Mouse (Mus musculus) heart, postnatal 4 days (tissue): ENCODE data around the gene Kcnj1. TPM values are rescaled to one million over a fixed set of nuclear protein-coding genes. Genes with fewer than 3 reads are reported as not detected.

ENCODE experiments used
- DNase-seq: peaks from one replicate; pipeline ENCODE4 v3.0.0; 2021
- total RNA-seq, 2 experiments: library from RNA; stranded (reverse); gene quantifications; 2 replicates each; pipeline ENCODE4 v1.2.3; 2021

The Kcnj1 gene
- total RNA-seq, 2 experiments from 2014 or later: not detected

DNA sequence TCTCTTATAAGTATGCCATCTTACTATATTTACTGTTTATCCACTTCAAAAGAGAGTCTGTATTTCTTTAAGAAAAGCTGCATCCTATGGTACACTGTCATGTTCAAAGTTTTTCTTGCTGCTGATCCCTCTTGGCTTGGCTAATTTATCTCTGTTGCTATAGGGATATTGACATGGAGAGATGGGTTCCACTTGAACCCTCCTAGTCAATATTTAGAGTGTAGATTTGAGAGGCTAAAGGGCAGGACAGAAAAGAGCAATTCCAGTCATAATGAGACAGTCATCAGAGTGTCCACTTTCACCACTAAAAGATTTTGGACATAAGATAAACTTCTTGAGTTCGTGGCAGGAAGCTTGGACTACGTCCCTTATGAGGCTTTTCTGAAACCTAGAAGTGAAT lies 27.9 kb downstream of the Kcnj1 start:
- no peak for DNase-seq

DNA sequence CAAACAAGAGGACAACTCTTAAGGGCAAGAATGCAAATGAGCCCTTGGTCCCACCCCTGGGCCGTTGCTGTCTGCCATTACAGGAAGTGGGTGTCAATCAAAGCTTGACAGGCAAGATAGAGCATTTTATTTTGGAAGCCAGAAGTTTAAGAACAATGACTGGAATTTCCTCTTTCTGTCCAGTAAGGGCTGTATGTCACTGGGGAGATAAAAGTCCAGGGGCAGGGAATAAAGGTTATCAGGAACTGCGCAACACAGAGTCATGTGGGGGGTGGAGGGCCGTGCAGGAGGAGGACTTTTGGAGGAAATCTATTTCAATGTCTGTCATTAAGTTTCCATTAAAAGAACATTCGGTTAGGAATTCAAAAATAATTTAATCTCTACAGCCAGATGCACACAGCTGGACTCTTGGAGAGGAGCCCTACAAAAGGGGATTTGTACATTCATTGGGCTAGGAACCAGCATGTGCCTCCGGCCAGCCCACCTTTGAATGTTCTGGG lies 28.4 kb downstream of the Kcnj1 start:
- DNase-seq: peak; percentile 66

DNA sequence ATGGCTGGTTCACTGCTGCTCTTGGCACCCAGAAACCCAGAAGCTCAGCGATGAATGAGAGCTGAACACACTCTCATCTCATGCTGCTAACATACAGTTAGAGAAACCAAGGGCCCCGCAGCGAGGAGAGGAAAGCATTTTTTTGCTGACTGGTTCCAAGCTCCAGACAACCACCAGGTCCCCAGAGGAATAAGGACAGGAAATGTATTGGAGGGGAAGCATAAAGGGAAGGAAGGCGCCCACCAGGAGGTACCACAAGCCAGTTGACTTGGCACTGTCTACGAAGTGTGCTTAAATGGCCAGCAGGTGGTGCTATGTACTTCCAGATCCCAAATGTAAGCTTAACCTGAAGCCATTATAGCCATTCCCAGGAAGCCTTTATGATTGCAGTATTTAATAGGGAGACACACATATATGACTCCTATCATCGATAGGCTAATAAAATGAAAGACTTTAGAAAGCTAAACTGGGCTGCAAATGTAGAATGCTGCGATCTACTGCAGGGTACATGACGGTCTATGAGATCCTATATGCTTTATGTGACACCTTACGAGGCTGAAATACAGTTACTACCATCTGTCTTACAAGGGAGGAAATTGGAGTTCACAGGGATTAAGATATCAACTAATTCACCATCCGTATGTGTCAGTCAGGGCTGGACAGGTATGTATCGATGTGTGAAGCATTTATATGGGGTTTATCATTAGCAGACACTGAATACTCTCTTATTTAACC lies 33.1 kb downstream of the Kcnj1 start:
- DNase-seq: peak; percentile 76

DNA sequence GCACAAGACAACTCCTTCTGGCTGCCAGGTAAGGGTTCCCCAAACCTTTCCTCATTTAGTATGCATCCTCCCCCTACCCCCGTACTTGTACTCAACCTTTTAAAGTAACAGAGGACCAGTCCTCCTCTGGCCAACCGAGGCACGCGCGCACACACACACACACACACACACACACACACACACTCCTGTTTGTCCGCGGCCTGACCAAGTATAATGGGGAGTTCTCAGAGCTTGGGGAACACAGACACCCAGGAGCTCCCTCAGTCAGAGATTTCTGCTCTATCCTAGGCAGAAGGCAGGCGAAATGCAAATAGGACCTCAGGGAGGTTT lies 36.4 kb downstream of the Kcnj1 start:
- no peak for DNase-seq

DNA sequence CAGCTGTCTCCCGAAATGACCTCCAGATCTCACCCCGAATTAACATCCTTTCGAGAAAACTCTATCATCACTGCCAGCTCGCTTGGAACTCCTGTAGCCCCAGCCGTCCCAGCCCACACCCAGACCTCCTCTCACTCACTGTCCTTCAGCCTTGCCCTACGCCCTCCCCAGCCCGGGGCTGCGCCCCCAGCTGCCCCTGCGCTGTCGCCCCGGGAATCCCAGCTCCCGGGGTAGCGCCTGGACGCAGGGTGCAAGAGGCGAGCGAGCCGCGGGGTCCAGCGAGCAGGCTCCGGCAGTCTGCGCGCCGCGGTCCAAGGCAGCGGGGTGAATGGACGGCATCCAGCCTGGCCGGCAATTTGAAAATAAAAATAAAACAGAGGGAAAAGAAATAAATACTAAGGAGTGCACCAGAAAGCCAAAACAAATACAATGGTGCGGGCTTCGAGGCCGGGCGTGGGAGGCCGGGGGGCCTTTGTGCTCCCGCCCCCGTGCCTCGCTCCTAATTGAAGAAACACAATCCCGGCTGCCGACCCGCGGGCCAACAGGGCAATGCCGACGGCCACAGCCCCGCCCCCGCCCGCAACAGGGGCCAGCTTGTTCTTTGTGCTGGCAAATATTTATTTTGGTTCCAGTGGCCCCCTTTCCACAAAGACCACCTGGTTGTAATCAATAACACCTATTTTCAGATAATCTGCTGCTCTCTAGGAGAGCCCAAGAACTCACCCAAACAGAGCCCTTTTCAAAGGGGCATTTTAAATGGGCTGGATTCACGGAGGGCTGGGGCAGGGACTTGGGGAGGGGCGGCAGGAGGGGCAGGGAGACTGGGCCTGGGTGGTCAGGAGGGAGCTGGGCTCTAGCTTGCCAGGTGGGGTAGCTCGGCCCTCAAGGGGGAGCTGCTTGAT lies 37.0 kb downstream of the Kcnj1 start:
- peak; percentile 38 for DNase-seq

DNA sequence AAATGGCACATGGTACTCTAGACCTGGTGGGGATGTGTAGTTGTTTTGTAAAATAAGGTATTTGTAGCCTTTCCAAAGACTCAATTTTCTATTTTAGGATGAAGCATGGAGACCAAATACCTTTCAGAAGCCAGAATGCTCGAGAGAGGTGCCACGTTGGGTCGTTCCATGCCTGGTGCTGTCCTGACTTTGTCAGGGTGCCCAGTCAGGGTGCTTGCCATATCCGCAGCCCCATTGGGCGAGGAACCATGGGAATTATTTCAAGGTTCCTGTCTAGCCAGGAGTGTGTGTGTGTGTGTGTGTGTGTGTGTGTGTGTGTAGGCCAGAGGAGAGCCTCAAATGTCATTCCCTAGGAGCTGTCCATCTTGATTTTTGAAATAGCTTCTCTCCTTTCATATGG lies 38.4 kb downstream of the Kcnj1 start:
- DNase-seq: no peak

DNA sequence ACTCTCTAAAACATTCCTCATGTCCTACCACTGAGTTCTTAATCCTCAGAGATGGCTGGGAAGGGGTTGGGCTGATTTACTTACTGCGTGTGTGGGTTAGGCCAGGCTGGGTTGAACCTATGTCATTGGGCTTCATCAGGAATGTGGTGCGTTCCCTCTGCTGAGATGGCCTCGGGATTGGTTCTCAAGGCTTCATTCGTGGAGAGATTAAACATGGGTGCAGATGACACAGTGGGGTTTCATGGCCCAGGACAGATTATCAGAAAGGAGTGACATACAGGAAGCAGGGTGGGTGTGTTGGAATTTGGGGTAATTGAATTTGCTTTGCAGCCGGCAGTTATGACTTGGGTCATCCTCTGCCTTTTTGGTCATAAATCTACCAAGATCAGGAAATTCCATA lies 39.2 kb downstream of the Kcnj1 start:
- no peak for DNase-seq

DNA sequence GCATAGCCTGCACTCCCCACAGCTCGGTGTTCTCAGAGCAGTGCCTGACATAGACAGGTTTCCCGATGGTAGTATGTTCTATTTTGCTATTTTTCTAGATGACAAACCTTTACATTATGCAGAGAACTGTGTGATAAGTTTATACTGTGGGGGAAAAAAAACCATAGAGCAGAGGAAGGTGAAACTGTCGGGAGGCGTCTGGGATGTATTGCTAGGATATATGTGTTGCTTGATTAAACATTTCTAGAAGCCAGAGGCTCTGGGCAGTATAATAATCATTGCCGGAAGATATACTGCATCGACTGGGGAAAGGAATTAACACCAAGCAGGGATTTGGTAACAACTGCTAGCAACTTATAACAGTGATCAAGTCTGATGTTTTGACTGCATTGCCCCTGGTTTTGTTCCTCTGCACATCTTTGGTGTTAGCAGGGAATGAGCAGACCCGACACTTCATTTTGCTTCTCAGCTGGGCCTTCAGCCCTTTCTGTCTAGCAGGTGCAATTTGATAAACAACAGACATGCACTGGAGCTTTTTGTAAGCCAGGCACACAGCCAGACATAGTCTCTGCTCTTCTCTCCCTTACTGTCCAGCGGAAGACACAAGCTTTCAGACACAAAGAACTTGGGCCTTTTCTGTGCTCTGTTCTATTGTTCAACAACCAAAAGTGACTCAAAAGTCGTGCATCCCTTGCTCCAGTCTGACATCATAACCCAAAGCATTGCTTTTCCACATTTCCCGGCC lies 40.7 kb downstream of the Kcnj1 start:
- no peak for DNase-seq

DNA sequence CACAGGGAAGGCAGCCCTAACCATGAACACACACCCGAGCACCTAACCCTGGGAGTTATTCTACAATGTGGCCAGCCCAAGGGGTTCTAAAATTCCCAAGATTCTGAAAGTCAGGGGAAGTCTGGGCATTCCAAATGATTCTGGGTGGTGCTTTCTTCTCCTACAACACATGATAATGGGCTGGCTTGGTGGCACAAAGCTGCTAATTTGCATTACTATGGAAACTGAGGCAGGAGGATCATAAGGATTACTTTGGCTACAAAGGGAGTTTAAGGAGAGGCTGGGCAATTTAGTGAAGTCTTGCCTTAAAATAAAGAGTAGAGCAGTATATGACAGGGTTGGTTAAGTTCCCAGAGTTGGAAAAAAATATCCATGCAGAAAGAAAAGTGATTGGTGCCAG lies 42.7 kb downstream of the Kcnj1 start:
- DNase-seq: no peak

DNA sequence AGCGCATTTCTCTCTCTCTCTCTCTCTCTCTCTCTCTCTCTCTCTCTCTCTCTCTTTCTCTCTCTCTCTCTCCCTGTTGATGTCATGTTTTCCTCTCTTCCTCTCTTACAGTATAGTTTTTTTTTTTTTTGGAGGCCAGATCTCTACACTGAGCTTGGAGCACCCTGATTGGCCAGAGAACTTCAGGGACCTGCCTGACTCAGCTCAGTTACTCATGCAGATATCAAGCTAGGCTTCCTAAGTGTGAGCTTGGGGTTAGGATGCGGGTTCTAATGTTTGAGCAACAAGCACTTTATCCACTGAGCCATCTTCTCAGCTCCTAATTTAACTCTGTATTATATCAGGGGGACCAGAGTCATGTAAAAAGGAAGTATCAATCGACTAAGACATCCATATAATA lies 43.7 kb downstream of the Kcnj1 start:
- DNase-seq: no peak

DNA sequence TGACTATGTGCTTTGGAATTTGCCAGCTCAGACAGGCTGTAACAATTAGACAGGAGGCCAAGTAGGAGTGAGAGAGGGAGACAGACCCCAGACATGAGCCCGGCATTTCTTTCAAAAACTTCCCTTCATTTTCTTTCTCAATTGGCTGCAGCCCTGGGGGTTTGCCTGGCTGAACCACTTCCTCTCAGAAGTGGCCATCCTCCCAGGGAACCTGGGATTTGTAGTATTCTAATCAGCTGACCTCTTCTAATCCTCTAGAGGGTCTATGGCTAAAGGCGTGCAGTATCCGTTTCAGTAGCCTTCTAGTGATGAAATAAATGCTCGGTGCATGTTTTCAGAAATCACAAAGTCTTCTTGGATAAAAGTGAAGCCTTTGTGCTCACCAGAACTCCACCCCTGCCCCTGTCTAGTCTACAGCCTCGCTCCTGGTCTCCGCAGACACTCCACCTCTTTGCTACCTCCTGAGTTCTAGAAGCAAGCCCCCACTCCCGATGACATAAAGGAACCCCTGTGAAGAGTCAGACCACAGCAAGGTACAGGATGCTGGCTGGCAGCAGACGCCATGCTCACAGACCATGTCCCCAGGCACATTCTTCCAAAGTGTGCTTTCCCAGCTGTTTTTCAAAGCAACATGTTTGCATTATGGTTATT lies 45.3 kb downstream of the Kcnj1 start:
- no peak for DNase-seq

DNA sequence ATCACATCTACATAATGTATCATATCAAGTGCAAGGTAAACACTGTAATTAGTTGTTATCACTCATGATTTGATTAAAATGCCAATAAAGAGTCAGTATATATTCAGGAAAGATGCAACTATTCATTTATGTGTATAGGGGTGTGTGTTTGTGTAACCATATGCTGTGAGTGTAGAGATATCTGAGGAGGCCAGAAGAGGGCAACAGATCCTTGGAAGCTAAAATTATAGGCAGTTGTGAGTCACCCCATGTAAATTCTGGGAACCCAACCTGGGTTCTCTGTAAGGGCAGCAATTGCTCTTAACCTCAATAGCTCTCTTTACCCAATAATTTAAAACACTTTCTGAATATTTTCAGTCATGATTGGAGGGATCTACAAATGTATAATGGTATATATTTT lies 48.4 kb downstream of the Kcnj1 start:
- no peak for DNase-seq

DNA sequence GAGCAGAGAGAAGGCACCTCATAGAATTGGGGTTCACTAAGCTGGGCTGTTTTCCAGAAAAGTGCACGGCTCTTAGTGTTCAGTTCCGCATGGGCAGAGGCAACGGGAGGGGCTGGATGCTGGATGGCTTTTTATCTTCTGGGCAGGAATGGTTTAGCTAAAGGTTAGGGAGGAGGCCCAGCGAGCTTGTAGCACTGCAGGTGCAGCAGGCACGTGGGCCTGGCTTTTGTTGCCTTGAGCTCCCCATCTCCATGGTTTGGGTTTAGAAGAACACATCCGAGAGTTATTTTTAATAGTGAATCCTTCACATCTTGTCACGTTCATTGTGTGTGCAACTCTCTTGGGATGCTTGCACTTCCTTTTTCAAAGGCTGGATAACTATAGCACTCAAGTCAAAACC lies 53.0 kb downstream of the Kcnj1 start:
- DNase-seq: no peak

DNA sequence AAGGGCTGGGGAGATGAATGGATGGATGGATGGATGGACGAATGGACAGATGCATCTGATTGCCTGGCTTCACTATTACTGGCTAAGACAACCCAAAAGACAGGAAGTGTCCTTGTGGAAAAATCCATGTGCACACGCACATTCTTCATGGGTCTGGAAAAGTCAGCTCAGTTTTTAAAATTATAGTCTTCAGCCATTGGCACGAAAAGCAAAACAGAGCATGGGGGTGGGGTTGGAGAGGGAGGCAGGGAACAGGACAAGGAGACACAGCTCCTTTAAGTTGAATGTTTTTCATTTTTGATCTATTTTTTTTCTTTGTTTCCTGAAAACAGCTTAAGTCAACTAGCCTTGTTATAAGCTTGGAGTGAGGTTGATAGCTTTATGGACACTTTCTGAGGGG lies 58.8 kb downstream of the Kcnj1 start:
- no peak for DNase-seq

DNA sequence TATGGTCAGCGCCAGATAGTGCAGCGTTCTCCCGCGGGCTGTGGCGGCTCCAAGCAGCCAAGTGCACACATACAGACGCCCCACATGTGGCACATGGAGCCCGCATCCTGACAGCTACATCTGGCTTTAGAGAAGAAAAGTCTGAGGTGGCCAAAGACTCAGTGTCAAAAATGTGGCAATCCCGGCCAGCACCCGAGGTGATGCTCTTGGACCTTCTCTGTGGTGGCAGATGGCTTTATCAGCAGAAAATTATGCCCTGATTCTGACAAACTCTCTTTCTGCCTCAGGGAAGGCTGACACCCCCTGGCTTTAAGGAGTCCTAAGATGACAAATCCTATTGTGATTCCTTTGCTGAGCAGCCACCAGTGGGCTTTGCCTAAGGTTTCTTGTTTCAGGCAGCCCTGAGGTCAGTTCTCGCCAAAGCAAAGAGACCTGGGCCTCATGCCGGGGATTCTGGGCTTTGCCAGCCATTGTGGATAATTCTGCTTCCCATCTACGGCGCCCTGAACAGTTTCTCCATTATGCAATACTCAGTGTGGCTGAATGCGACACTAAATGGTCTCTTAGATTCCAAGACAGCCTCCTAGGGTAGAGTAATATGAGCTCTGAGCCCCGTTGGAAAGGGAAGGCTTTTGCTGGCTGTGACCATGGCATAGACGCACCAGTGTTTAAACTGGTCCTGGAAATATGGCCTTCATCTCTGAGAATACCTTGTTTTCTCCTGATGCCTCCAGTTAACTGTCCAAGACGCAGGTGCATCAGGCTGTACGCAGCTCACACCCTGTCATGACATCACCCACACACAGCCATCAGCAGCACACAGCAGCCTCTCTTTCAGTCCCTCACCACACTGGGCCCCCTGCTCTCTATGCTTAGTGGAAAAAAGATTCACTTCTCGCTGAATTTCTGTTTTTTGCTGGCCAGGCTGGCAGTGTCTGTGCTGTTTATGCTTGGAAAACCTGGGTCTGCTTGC lies 62.2 kb downstream of the Kcnj1 start:
- peak; percentile 36 for DNase-seq

DNA sequence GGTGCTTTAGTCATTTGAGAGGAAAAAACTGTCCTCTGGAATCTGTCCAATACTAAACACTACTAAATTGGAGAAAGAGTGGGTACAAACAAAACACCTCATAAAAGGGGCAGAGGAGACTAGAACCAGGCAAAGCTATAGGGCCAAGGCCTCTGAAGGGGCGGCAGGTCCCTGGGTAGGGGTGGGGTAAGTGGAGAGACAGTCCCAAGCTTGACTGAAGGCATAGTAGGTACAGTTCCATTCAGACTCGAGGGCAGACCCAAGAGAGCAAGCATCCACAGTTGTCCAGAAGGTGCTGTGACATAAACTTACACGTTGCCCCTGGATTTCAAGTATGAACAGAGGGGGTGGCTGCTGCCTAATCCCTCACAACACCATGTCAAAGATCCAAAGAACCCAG lies 70.8 kb downstream of the Kcnj1 start:
- DNase-seq: no peak

DNA sequence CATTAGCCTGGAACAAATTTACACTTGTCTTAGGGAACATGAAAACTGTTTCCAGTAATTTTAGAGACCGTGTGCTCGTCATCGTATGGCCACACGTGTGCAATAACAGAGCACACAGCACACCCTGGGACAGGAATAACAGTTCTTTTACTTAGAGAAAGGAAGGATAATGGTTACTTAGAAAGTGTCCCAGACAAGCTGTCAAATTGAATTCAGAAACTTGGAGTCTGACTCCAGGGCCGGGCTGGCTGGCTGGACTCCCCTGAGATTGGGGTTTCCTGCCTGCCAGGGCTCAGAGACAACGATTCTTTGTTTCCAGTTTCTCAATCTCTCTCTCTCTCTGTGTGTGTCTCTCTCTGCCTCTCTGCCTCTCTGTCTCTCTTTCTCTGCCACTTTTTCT lies 71.5 kb downstream of the Kcnj1 start:
- DNase-seq: peak; percentile 66

DNA sequence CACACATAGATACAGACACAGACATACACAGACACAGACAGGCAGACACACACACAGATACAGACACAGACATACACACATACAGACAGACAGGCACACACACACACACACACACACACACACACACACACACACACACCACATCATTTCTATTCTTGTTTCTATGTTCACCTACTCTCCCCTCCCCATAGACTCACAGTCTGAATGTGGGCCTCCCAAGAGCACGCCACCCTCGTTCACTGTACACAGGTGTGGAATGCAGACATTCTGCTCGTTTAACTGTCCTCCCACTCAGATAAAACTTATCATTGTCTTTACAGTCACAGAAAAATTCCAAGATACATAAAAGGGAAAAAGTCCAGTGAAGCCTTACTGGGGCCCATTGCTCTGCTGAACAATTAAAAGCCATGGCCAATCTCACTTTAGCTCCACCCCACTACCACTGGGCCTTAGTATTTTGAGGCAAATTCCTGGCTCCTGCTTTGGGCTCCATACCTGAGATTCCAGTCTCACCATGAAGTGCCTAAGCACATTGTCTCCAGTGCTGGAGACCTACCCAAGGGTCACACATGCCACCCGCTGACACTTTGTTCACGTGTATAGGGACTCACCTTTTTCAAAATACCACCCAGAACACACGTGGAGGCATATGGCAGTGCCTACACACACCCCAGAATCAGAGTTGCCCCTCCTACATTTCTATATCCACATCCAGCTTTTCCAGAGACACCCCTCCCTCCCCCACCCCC lies 72.3 kb downstream of the Kcnj1 start:
- DNase-seq: no peak

DNA sequence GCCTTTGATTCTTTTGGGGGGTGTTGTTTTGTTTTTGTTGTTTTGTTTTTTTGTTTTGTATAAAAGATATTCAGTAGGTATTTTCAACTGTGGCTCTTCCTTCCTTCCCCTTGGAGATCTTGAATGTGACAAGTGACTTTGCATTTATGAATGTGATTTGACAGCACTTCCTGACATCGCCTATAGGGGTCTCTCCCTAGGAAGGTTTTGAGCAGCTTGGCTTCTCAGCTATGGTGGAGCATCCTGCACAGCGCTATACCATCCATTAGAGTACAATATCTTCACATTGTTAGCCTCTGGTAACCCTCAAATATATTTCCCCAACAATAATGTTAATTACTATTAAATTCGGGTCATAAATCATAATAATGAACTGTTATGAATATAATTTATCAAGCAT lies 73.5 kb downstream of the Kcnj1 start:
- DNase-seq: peak; percentile 45

DNA sequence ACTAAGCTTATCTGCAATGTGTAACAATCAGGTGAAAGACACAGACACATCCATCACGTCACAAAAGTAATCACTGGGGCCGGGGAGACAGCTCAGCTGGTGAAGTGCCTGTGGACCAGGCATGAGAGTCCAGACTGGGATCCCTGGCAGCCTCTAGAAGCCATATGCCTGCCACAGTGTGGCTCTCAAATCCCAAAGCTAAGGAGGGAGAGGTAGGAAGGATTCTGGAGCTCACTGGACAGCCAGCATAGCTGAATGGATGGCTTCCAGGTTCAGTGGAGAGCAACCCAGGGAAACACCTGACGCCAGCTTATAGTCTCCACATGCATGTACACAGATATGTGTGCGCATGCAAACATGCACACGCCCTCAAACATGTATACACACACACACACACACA lies 76.5 kb downstream of the Kcnj1 start:
- no peak for DNase-seq
